Mouse (Mus musculus): ENCODE results near the gene Alg3.

Gene Alg3

GRCm38 (mm10) chr16:20600511-20600910, 11.0 kb downstream of the Alg3 start:
- no peak for DNase-seq

- DNase-seq, result no peak
Measured at GRCm38 (mm10) chr16:20596687-20597441, 14.7 kb downstream of the Alg3 start.

GRCm38 (mm10) chr16:20595737-20596136, 15.8 kb downstream of the Alg3 start:
- DNase-seq, result no peak

- DNase-seq, result no peak
Measured at GRCm38 (mm10) chr16:20595060-20595673, 16.4 kb downstream of the Alg3 start.

GRCm38 (mm10) chr16:20591076-20591705, 20.3 kb downstream of the Alg3 start:
- DNase-seq, result no peak

- DNase-seq, result no peak
Measured at GRCm38 (mm10) chr16:20590680-20591038, 20.9 kb downstream of the Alg3 start.

- no peak for DNase-seq
Measured at GRCm38 (mm10) chr16:20589939-20590679, 21.4 kb downstream of the Alg3 start.

GRCm38 (mm10) chr16:20589366-20589938, 22.1 kb downstream of the Alg3 start, which contains the start of gene Vwa5b2:
TSS of gene Vwa5b2 (plus strand) at chr16:20589471.
- DNase-seq, result no peak

GRCm38 (mm10) chr16:20565075-20565474, 46.5 kb downstream of the Alg3 start:
- no peak for DNase-seq

GRCm38 (mm10) chr16:20557381-20557780, 54.2 kb downstream of the Alg3 start:
- DNase-seq, result no peak
